Mouse (Mus musculus): ENCODE results near the gene Slfn5. TPM values are rescaled to one million over a fixed set of nuclear protein-coding genes. Genes with fewer than 3 reads are reported as not detected.
"Not testable (repeated sequence)": the region's sequence is repeated elsewhere in the genome, so short reads cannot be mapped to it uniquely, and the experiment has no call there.

Slfn5 gene
- polyA plus RNA-seq, 1 experiment from 2014 or later, result 0.14 TPM

DNA sequence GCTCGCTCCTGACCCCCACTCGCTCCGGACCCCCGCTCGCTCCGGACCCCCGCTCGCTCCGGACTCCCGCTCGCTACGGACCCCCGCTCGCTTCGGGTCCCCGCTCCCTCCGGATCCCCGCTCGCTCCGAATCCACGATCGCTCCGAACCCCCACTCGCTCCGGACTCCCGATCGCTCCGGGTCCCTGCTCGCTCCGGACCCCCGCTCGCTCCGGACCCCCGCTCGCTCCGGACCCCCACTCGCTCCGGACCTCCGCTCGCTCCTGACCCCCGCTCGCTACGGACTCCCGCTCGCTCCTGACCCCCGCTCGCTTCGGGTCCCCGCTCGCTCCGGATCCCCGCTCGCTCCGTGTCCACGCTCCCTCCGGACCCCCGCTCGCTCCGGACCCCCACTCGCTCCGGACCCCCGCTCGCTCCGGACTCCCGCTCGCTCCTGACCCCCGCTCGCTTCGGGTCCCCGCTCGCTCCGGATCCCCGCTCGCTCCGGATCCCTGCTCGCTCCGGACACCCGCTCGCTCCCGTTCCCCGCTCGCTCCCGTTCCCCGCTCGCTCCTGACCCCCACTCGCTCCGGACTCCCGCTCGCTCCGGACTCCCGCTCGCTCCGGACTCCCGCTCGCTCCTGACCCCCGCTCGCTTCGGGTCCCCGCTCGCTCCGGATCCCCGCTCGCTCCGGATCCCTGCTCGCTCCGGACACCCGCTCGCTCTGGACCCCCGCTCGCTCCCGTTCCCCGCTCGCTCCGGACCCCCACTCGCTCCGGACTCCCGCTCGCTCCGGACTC is 19.3 kb upstream of the Slfn5 start:
- Histone ChIP-seq H3K4me2 (peak overlapping the region; percentile 90), H3K9ac (ENCODE audit: low read length) (peak overlapping the region; percentile 49), H3K4me3 (ENCODE audit: low read depth, low read length) (peak overlapping the region; percentile 48), H3K27me3 (ENCODE audit: control insufficient read depth, insufficient read depth, low read length) (peaks cover 52% of the 10 kb centered on the region)
- not testable (repeated sequence) for H3K27ac ChIP-seq (ENCODE audit: low read depth, low read length); H3K9me3 ChIP-seq (ENCODE audit: control insufficient read depth, low read length); H3K36me3 ChIP-seq (ENCODE audit: control insufficient read depth, insufficient read depth, low read length); ATAC-seq (ENCODE audit: low FRiP score); H3K4me1 ChIP-seq (ENCODE audit: control insufficient read depth, insufficient read depth, low read length)
- 1% methylated on average over 111 of the region's 119 CpGs for WGBS
- peak; percentile 93 for DNase-seq (ENCODE audit: low spot score, missing footprints)

DNA sequence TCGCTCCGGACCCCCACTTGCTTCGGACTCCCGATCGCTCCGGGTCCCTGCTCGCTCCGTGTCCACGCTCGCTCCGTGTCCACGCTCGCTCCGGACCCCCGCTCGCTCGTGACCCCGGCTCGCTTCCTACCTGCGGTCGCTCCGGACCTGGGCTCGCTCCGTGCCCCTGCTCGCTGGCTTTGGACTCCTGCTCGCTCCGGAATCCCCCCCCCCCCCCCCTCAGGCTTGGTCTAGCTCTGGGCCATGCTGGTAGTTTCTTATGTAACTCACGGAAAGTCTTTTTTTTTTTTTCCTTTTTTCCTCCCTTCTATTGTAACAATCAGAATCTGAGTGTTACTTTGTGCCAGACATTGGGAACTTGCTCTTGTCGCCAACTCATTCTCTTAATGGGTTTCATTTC is 18.0 kb upstream of the Slfn5 start:
- WGBS, result 2% methylated on average over 15 of the region's 29 CpGs
- H3K9ac ChIP-seq (ENCODE audit: low read length), result peak overlapping the region; percentile 17; the same call in 1 of the 2 replicates
- ATAC-seq (ENCODE audit: low FRiP score) (no peak), DNase-seq (ENCODE audit: low spot score, missing footprints) (peak; percentile 84)
- peaks cover 9% of the 10 kb centered on the region for H3K4me1 ChIP-seq (ENCODE audit: control insufficient read depth, insufficient read depth, low read length)
- H3K9me3 ChIP-seq (ENCODE audit: control insufficient read depth, low read length), result no peaks in the 10 kb centered on the region; the same call in 1 of the 2 replicates
- H3K4me2 ChIP-seq, result peak overlapping the region; percentile 90
- peak overlapping the region; percentile 48 for H3K4me3 ChIP-seq (ENCODE audit: low read depth, low read length)
- no peaks in the 10 kb centered on the region for H3K36me3 ChIP-seq (ENCODE audit: control insufficient read depth, insufficient read depth, low read length)
- peaks cover 46% of the 10 kb centered on the region for H3K27me3 ChIP-seq (ENCODE audit: control insufficient read depth, insufficient read depth, low read length)
- H3K27ac ChIP-seq (ENCODE audit: low read depth, low read length), result no peak overlapping the region

DNA sequence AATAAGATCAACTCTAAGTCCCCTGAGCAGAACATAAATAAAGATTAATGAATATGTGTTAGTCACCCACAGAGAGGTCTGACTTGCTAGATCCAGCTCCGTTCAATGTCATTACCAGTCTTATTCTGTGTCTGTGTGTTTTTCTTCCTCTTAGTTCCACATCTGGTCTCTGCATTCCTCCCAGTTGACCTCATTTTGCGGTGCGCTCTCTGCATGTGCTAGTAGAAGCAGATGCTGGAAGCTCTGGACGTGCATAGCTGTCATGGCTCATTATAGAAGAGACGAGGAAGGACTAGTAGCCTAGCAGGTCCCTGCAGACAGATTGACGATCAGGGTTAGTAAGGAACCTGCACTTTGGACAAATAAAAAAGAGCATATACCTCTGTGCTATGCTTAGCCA is 7.8 kb upstream of the Slfn5 start:
- H3K9me3 ChIP-seq (ENCODE audit: control insufficient read depth, low read length), result no peaks in the 10 kb centered on the region
- no peaks in the 10 kb centered on the region for H3K36me3 ChIP-seq (ENCODE audit: control insufficient read depth, insufficient read depth, low read length)
- H3K4me3 ChIP-seq (ENCODE audit: low read depth, low read length), result no peak overlapping the region
- ATAC-seq (ENCODE audit: low FRiP score), result no peak
- no peaks in the 10 kb centered on the region for H3K4me1 ChIP-seq (ENCODE audit: control insufficient read depth, insufficient read depth, low read length)
- H3K4me2 ChIP-seq, result no peak overlapping the region
- H3K9ac ChIP-seq (ENCODE audit: low read length), result no peak overlapping the region
- WGBS, result 75% methylated on average over 6 of the region's 6 CpGs
- no peaks in the 10 kb centered on the region for H3K27me3 ChIP-seq (ENCODE audit: control insufficient read depth, insufficient read depth, low read length)
- no peak for DNase-seq (ENCODE audit: low spot score, missing footprints)
- no peak overlapping the region for H3K27ac ChIP-seq (ENCODE audit: low read depth, low read length)

DNA sequence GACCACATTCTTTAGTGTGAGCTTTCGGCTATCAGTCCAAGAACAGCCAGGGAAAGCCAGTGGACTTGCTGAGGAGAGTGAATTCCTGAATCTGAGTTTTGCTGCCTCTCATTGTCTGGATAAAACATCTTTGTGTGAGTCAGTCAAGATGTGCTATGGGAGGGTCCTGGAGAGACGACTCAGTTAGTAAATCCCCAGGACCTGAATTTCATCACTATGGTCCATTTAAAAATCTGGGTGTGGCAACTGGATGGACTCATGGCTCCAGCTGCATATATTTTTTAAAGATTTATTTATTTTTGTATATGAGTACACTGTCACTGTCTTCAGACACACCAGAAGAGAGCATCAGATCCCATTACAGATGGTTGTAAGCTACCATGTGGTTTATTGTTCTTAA is 5.5 kb upstream of the Slfn5 start:
- H3K36me3 ChIP-seq (ENCODE audit: control insufficient read depth, insufficient read depth, low read length), result no peaks in the 10 kb centered on the region
- DNase-seq (ENCODE audit: low spot score, missing footprints), result no peak
- H3K27me3 ChIP-seq (ENCODE audit: control insufficient read depth, insufficient read depth, low read length), result peaks cover 4% of the 10 kb centered on the region
- no peak overlapping the region for H3K4me3 ChIP-seq (ENCODE audit: low read depth, low read length)
- no peaks in the 10 kb centered on the region for H3K4me1 ChIP-seq (ENCODE audit: control insufficient read depth, insufficient read depth, low read length)
- ATAC-seq (ENCODE audit: low FRiP score), result no peak
- H3K9ac ChIP-seq (ENCODE audit: low read length), result no peak overlapping the region
- no peak overlapping the region for H3K27ac ChIP-seq (ENCODE audit: low read depth, low read length)
- H3K9me3 ChIP-seq (ENCODE audit: control insufficient read depth, low read length), result no peaks in the 10 kb centered on the region
- H3K4me2 ChIP-seq, result no peak overlapping the region
- WGBS, result 68% methylated on average over 2 of the region's 2 CpGs

DNA sequence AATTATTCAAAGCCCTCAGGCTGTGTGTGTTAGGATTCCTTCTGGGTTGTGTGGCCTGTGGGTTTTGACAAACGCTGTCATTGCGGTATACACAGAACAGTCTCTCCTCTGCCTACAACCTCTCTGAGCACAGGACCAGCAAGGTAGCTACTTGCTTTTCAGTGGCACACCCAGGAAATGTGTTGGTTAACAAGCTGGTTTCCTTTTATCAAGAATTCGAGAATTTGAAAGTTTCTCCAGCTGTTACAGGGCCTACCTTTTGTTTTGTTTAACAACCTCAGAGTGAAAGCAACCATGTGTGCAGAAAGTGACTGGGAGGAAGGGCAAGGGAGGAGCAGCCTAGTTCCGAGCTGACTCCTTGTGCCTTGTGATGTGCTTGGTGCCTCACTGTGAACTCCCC is 3.7 kb upstream of the Slfn5 start:
- H3K4me1 ChIP-seq (ENCODE audit: control insufficient read depth, insufficient read depth, low read length), result peaks cover 2% of the 10 kb centered on the region; the same call in 1 of the 2 replicates
- WGBS, result 49% methylated on average over 4 of the region's 4 CpGs
- H3K27ac ChIP-seq (ENCODE audit: low read depth, low read length), result no peak overlapping the region
- H3K27me3 ChIP-seq (ENCODE audit: control insufficient read depth, insufficient read depth, low read length), result peaks cover 22% of the 10 kb centered on the region
- H3K4me2 ChIP-seq, result no peak overlapping the region
- H3K4me3 ChIP-seq (ENCODE audit: low read depth, low read length), result no peak overlapping the region
- no peaks in the 10 kb centered on the region for H3K36me3 ChIP-seq (ENCODE audit: control insufficient read depth, insufficient read depth, low read length)
- ATAC-seq (ENCODE audit: low FRiP score) (no peak), DNase-seq (ENCODE audit: low spot score, missing footprints) (no peak)
- no peaks in the 10 kb centered on the region for H3K9me3 ChIP-seq (ENCODE audit: control insufficient read depth, low read length)
- H3K9ac ChIP-seq (ENCODE audit: low read length), result no peak overlapping the region

DNA sequence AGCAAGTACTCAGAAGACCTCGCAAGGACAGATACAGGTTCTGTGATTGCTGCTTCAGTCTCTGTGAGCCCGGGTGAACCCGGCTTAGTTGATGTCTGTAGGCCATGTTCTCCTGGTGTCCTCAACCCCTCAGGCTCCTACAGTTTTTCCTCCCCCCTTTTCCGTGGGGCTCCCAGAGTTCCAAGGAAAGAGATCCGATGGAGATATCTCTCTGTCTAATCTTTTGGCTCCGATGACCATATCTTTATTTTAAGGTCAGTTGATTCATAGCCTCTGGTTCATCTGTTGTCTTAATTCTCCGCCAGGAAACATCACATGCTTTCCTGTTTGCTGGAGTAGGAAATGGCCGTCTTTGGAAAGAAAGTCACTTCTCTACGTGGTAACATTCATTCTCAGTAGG is 2.1 kb upstream of the Slfn5 start:
- Histone ChIP-seq H3K9ac (ENCODE audit: low read length) (no peak overlapping the region), H3K4me1 (ENCODE audit: control insufficient read depth, insufficient read depth, low read length) (peaks cover 2% of the 10 kb centered on the region; the same call in 1 of the 2 replicates), H3K4me2 (no peak overlapping the region), H3K4me3 (ENCODE audit: low read depth, low read length) (no peak overlapping the region), H3K9me3 (ENCODE audit: control insufficient read depth, low read length) (no peaks in the 10 kb centered on the region), H3K27ac (ENCODE audit: low read depth, low read length) (no peak overlapping the region), H3K27me3 (ENCODE audit: control insufficient read depth, insufficient read depth, low read length) (peaks cover 25% of the 10 kb centered on the region), H3K36me3 (ENCODE audit: control insufficient read depth, insufficient read depth, low read length) (no peaks in the 10 kb centered on the region)
- DNase-seq (ENCODE audit: low spot score, missing footprints) (no peak), ATAC-seq (ENCODE audit: low FRiP score) (no peak)
- WGBS, result 82% methylated on average over 9 of the region's 9 CpGs

DNA sequence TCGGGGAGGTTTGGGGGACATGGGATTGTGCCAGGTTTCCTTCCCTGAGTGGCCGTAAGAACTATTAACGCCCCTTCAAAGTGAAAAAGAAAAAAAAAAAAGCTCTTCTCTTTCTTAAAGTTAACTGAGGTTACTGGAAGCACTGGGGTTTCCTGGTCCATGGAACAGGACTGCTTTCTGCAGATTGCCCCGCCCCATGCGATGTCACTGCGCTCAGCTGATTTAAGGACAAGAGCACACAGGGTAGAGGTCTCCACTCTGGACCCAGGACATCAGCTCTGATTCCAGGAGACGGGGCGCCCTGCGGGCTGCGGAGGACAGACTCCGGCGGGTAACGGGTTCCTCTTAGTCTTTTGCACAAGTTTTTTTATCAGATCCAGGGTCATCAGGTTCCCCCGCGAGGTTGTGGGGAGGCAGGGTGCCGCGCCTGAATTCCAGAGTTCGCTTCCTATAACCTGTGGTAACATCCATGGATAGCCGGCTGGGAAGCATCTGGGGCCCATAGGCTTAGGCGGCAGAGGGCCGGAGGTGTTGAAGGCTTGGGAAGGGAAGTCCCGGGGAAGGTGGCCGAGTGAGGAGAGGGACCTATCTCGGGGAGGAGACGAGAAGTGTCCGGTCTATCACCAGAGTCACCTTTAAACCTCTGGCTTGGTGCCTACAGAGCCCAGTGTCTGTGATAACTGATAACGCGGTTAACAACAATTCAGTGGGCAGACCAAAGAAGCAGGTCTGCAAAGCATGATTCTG is 889 bp downstream of the Slfn5 start:
- DNase-seq (ENCODE audit: low spot score, missing footprints), result peak; percentile 89
- no peak overlapping the region for H3K27ac ChIP-seq (ENCODE audit: low read depth, low read length)
- 11% methylated on average over 28 of the region's 28 CpGs for WGBS
- no peaks in the 10 kb centered on the region for H3K9me3 ChIP-seq (ENCODE audit: control insufficient read depth, low read length)
- no peaks in the 10 kb centered on the region for H3K36me3 ChIP-seq (ENCODE audit: control insufficient read depth, insufficient read depth, low read length)
- peaks cover 2% of the 10 kb centered on the region; the same call in 1 of the 2 replicates for H3K4me1 ChIP-seq (ENCODE audit: control insufficient read depth, insufficient read depth, low read length)
- H3K4me3 ChIP-seq (ENCODE audit: low read depth, low read length), result no peak overlapping the region; the same call in 1 of the 2 replicates
- H3K27me3 ChIP-seq (ENCODE audit: control insufficient read depth, insufficient read depth, low read length), result peaks cover 27% of the 10 kb centered on the region
- H3K9ac ChIP-seq (ENCODE audit: low read length), result no peak overlapping the region
- H3K4me2 ChIP-seq, result peak overlapping the region; percentile 25
- ATAC-seq (ENCODE audit: low FRiP score), result no peak

DNA sequence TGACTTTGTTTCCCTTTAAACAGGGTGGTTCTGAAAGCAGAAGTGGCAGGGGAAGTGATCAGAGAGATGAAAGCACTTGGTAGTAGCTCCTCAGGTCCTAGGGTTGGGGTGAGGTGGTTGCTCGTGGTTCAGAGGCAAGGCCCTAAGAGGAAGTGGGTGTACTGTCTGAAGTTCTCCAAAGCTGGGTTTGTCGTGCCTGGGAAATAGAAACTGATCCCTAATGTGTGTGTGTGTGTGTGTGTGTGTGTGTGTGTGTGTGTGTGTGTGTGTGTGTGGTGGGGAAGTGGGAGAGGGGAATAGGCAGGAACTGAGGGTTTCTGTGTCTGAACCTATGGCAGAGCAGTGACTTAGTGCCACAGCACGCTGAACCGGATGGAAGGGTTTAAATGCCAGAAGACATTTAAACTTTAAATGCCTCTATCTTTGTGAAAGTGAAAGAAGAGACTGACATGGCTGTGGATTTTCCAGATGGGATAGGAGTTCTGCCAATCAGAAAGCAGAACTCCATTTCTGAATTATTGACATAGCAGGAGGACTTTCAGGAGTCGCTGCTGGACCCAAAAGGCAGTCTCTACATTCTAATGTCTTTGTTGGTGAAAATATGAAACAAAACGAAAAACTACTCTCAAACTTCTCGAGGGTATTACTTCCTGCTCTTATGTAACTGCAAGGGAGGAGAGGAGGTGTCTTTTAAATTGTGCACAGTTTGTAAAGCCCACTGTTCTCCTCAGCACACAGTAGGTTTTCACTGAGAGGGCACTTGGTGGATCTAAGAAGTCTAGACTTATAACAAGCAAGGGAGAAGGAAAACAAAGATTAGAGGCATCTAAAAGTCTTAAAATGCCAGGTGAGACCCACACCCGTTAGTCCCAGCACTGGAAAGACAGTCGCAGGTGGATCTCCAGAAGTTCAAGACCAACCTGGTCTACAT is 1.7 kb downstream of the Slfn5 start:
- H3K27me3 ChIP-seq (ENCODE audit: control insufficient read depth, insufficient read depth, low read length), result peaks cover 27% of the 10 kb centered on the region
- DNase-seq (ENCODE audit: low spot score, missing footprints) (no peak), ATAC-seq (ENCODE audit: low FRiP score) (no peak)
- H3K4me2 ChIP-seq, result no peak overlapping the region
- no peaks in the 10 kb centered on the region for H3K9me3 ChIP-seq (ENCODE audit: control insufficient read depth, low read length)
- no peak overlapping the region for H3K4me3 ChIP-seq (ENCODE audit: low read depth, low read length)
- no peak overlapping the region for H3K27ac ChIP-seq (ENCODE audit: low read depth, low read length)
- 70% methylated on average over 9 of the region's 9 CpGs for WGBS
- H3K36me3 ChIP-seq (ENCODE audit: control insufficient read depth, insufficient read depth, low read length), result no peaks in the 10 kb centered on the region
- no peak overlapping the region for H3K9ac ChIP-seq (ENCODE audit: low read length)
- peaks cover 2% of the 10 kb centered on the region; the same call in 1 of the 2 replicates for H3K4me1 ChIP-seq (ENCODE audit: control insufficient read depth, insufficient read depth, low read length)

Data from midbrain, embryonic 11.5 days (tissue).